Mouse (Mus musculus): ENCODE measurements around the gene Rpl35a. TPM values are rescaled to one million over a fixed set of nuclear protein-coding genes. Genes with fewer than 3 reads are reported as not detected.
A peak's percentile ranks its signal among the peaks of the same experiment; 100 is the strongest.

Gene Rpl35a
- polyA plus RNA-seq, 1 experiment from 2014 or later = 843 TPM

DNA sequence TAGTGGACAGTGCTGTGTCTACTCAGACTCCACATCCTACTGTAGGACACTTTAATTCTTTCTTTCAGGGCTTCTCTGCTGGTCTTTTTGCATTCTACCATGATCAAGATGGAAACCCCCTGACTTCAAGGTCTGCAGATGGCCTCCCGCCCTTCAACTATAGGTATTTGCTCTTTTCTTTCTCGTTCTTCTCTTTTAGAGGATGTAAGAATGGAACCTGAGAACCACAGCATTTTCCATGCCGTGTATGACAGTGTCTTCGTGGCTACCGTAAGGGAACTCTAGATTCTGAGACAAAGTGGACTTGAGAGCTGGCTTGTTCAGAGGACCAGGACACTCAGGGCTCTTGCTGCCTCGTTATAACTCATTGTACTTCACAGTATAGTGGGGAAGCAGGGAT is 26.7 kb downstream of the Rpl35a start:
- peaks cover 17% of the 10 kb centered on the region for H3K36me3 ChIP-seq
- WGBS = 90% methylated on average over 6 of the region's 6 CpGs

DNA sequence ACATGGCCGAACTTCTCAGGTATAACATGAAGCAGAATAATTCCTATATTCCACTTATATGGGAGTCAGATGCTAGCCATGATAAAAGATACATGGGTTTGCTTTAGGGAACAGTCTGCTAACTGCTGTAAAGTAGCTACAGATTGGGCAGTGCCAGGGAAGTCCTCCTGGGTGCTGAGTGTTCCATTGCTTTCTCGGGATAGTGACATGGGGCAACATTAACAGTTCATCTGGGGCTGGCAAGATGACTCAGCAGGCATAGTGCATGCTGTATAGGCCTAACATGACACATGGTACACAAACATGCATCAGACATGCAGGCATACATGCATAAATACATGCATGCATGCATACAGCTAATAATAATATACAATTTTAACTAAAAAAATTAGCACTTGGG is 27.7 kb downstream of the Rpl35a start:
- Histone ChIP-seq H3K27me3 (ENCODE audit: insufficient read depth, poor library complexity, severe bottlenecking) (no peaks in the 10 kb centered on the region), H3K27ac (no peak overlapping the region), H3K36me3 (peaks cover 22% of the 10 kb centered on the region), H3K4me3 (no peak overlapping the region), H3K4me1 (no peaks in the 10 kb centered on the region), H3K9me3 (no peaks in the 10 kb centered on the region)
- 88% methylated on average over 2 of the region's 2 CpGs for WGBS
- DNase-seq (ENCODE audit: low spot score) = no peak

More for the DNA sequence above, 26.7 kb downstream of the Rpl35a start:
- no peak for DNase-seq (ENCODE audit: low spot score)
- no peak overlapping the region for H3K4me3 ChIP-seq
- no peaks in the 10 kb centered on the region for H3K27me3 ChIP-seq (ENCODE audit: insufficient read depth, poor library complexity, severe bottlenecking)
- no peaks in the 10 kb centered on the region for H3K4me1 ChIP-seq
- no peak overlapping the region for H3K27ac ChIP-seq
- H3K9me3 ChIP-seq = no peaks in the 10 kb centered on the region

DNA sequence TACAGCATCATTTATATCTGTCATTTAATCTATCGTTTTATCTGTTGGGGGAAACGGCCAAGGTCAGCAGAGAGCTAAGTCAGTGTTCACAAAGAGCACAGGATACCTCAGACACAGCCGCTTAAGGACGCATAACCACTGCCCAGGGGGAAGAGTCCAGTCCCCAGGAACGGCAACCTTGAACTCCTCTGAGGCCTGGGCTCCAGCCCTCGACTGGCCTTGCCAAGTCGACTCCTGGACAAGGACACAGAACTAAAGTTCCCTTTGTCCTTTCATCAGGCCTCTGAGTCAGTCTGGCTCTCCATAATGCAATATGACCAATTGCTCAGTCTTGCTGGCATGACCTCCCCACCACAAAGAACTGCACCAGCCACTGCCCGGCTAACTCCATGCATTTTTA is 29.4 kb downstream of the Rpl35a start:
- no peak overlapping the region for H3K27ac ChIP-seq
- WGBS = 78% methylated on average over 8 of the region's 8 CpGs
- H3K9me3 ChIP-seq = no peaks in the 10 kb centered on the region
- no peak overlapping the region for H3K4me3 ChIP-seq
- DNase-seq (ENCODE audit: low spot score) = no peak
- H3K36me3 ChIP-seq = peaks cover 32% of the 10 kb centered on the region
- H3K27me3 ChIP-seq (ENCODE audit: insufficient read depth, poor library complexity, severe bottlenecking) = no peaks in the 10 kb centered on the region
- H3K4me1 ChIP-seq = no peaks in the 10 kb centered on the region

MicroRNA genes within 50 kb of the gene (microRNA counts, 519-probe panel; counts per million panel counts)
- microRNA mmu-miR-1947 = not detected

Small RNA genes lying within 50 kb of the gene (microRNA-seq; reads per million reads assigned to microRNA genes)
- gene Gm22231 (not detected), gene Mir1947 (5.8 reads per million, percentile 18 among the genes with 10 or more reads in this experiment)

Other genes starting within 250 kb of the Rpl35a start
- gene Smbd1, start 246.0 kb upstream of the Rpl35a start, polyA plus RNA-seq (2016; fragmentation: Nextera tagmentation; extraction: Ambion mirVana) = not detected in 2 replicates
- 122 and 149 TPM in 2 replicates for gene Fyttd1, start 179.0 kb upstream of the Rpl35a start, polyA plus RNA-seq (2016; fragmentation: Nextera tagmentation; extraction: Ambion mirVana)
- gene Rubcn, start 178.7 kb upstream of the Rpl35a start, polyA plus RNA-seq (2016; fragmentation: Nextera tagmentation; extraction: Ambion mirVana) = 23.5 and 34.5 TPM in 2 replicates
- 23.7 and 26.6 TPM in 2 replicates for gene Lrch3, start 142.4 kb upstream of the Rpl35a start, polyA plus RNA-seq (2016; fragmentation: Nextera tagmentation; extraction: Ambion mirVana)
- gene Iqcg, start 235 bp upstream of the Rpl35a start, polyA plus RNA-seq (2016; fragmentation: Nextera tagmentation; extraction: Ambion mirVana) = 1.8 and 2.4 TPM in 2 replicates
- gene Lmln, start 6.1 kb downstream of the Rpl35a start, polyA plus RNA-seq (2016; fragmentation: Nextera tagmentation; extraction: Ambion mirVana) = 3.0 and 3.3 TPM in 2 replicates
- gene Osbpl11, start 128.6 kb downstream of the Rpl35a start, polyA plus RNA-seq (2016; fragmentation: Nextera tagmentation; extraction: Ambion mirVana) = 15.9 and 18.1 TPM in 2 replicates
- 83.2 and 84.9 TPM in 2 replicates for gene Snx4, start 195.0 kb downstream of the Rpl35a start, polyA plus RNA-seq (2016; fragmentation: Nextera tagmentation; extraction: Ambion mirVana)